7 mouse cellular contexts compared by ENCODE assay signal in the genomic region with DNA sequence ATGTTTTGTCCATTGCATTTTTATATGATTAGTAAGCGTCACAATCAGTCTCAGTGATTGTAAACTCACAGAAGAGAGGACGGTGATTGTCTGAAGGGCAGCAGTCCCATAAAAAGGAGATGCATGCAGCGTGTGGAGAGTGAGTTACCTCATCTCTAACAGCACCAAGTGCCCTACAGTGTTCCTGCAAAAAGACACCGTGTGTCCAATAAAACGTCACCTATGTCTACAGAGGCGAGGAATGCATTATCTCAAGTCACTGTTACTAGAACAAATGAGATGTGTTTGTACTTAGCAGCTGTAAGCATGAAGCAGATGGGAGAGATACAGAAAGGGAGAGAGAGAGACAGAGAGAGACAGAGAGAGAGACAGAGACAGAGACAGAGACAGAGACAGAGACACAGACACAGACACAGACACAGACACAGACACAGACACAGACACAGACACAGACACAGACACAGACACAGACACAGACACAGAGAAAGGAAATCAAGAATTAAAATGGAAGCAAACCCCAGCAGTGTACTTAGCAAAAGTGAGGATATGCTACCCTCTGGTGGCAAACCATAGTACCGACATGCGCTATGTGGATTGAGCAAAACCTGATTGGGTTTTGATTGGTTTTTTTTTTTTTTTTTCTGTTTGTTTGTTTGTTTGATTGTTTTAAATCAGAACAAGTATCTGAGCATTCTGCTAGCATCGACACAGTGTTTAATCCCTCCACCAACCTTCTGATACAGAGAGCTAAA.
DNase-seq lines count a peak whose midpoint lies in the region; ATAC-seq and TF ChIP-seq lines count a peak whose summit lies in the region.

No protein-coding gene starts in this region.

- WGBS in forebrain, postnatal 0 days = 19% methylated on average over 9 of the region's 9 CpGs
- 38% methylated on average over 9 of the region's 9 CpGs for WGBS in limb, embryonic 14.5 days

- no peak overlapping the region for H3K4me3 ChIP-seq in C2C12 (ENCODE audit: insufficient read depth, poor library complexity, severe bottlenecking)
- no peak overlapping the region for H3K4me3 ChIP-seq in E14TG2a.4 (replicated peaks; ENCODE audit: low read length)
- peak overlapping the region; percentile 13; the same call in 1 of the 2 replicates for H3K4me3 ChIP-seq in forebrain, postnatal 0 days (ENCODE audit: low read depth, low read length)
- H3K4me3 ChIP-seq in limb, embryonic 14.5 days (replicated peaks; ENCODE audit: low read length) = no peak overlapping the region

- TF ChIP-seq POLR2A in limb, embryonic 14.5 days (IDR thresholded peaks at IDR 0.05; ENCODE audit: borderline replicate concordance, extremely low read depth, insufficient read depth, insufficient read length) = no peak

- H3K4me1 ChIP-seq in E14TG2a.4 (replicated peaks; ENCODE audit: low read depth, low read length) = peaks cover 7% of the 10 kb centered on the region
- no peaks in the 10 kb centered on the region; the same call in 1 of the 2 replicates for H3K4me1 ChIP-seq in forebrain, postnatal 0 days (ENCODE audit: insufficient read depth)
- H3K4me1 ChIP-seq in limb, embryonic 14.5 days (ENCODE audit: control insufficient read depth, insufficient read depth, low read length) = no peaks in the 10 kb centered on the region

- H3K9me3 ChIP-seq in E14TG2a.4 (ENCODE audit: low read length) = no peaks in the 10 kb centered on the region
- H3K9me3 ChIP-seq in forebrain, postnatal 0 days (ENCODE audit: low read length) = no peaks in the 10 kb centered on the region
- no peaks in the 10 kb centered on the region for H3K9me3 ChIP-seq in limb, embryonic 14.5 days (ENCODE audit: control insufficient read depth, low read length)

- peak; percentile 57; the same call in 1 of the 2 replicates for ATAC-seq in cerebellum, adult (ENCODE audit: insufficient number of reproducible peaks, low FRiP score, low TSS enrichment)
- ATAC-seq in forebrain, postnatal 0 days = peak; percentile 94
- peak; percentile 77; the same call in 1 of the 2 replicates for ATAC-seq in limb, embryonic 14.5 days (ENCODE audit: low FRiP score, low read depth)

- DNase-seq in forebrain, postnatal 0 days = peak; percentile 85
- DNase-seq in kidney, adult 8-10 months = peak; percentile 13 to 23
- DNase-seq in limb, embryonic 14.5 days (ENCODE audit: low spot score) = peak; percentile 69
- peak; percentile 26 for DNase-seq in retina, adult 2 months (ENCODE audit: low read depth, low spot score)

- no peaks in the 10 kb centered on the region for H3K79me3 ChIP-seq in C2C12 (ENCODE audit: low read depth)

- H3K27ac ChIP-seq in forebrain, postnatal 0 days (ENCODE audit: low read depth, low read length) = no peak overlapping the region
- H3K27ac ChIP-seq in limb, embryonic 14.5 days (replicated peaks; ENCODE audit: low read depth, low read length) = no peak overlapping the region

- H3K9ac ChIP-seq in forebrain, postnatal 0 days = 0 out of 2 replicates have a peak overlapping the region, but pooled peaks have one; percentile 19
- H3K9ac ChIP-seq in limb, embryonic 14.5 days (ENCODE audit: low read depth, low read length, severe bottlenecking) = no peak overlapping the region

- H3K27me3 ChIP-seq in C2C12 (ENCODE audit: control insufficient read depth, insufficient read depth, insufficient read length) = no peaks in the 10 kb centered on the region
- no peaks in the 10 kb centered on the region for H3K27me3 ChIP-seq in E14TG2a.4 (ENCODE audit: insufficient read depth, low read length)
- no peaks in the 10 kb centered on the region for H3K27me3 ChIP-seq in forebrain, postnatal 0 days (ENCODE audit: insufficient read depth, low read length)
- no peaks in the 10 kb centered on the region for H3K27me3 ChIP-seq in limb, embryonic 14.5 days (ENCODE audit: control insufficient read depth, insufficient read depth, low read length)

- TF ChIP-seq CTCF in C2C12 (IDR thresholded peaks at IDR 0.05; ENCODE audit: control insufficient read depth, insufficient read depth, insufficient read length) (peak; percentile 31), E14TG2a.4 (conservative IDR thresholded peaks at IDR 0.05; ENCODE audit: low read length) (peak; percentile 61)
- peak; percentile 89 for TF ChIP-seq CTCF in forebrain, postnatal 0 days (IDR thresholded peaks at IDR 0.05; ENCODE audit: low read depth)

- H3K4me2 ChIP-seq in forebrain, postnatal 0 days (ENCODE audit: low read depth) = peak overlapping the region; percentile 35
- no peak overlapping the region for H3K4me2 ChIP-seq in limb, embryonic 14.5 days (replicated peaks; ENCODE audit: low read depth, low read length, severe bottlenecking)

- no peaks in the 10 kb centered on the region for H3K36me3 ChIP-seq in C2C12 (ENCODE audit: control insufficient read depth, insufficient read depth)
- H3K36me3 ChIP-seq in E14TG2a.4 (ENCODE audit: insufficient read depth, low read length) = no peaks in the 10 kb centered on the region
- no peaks in the 10 kb centered on the region for H3K36me3 ChIP-seq in forebrain, postnatal 0 days (ENCODE audit: insufficient read depth)
- no peaks in the 10 kb centered on the region for H3K36me3 ChIP-seq in limb, embryonic 14.5 days (ENCODE audit: control insufficient read depth, insufficient read depth, low read length)

- no peaks in the 10 kb centered on the region for H3K79me2 ChIP-seq in C2C12 (ENCODE audit: control insufficient read depth, insufficient read depth)

- H3ac ChIP-seq in C2C12 (ENCODE audit: control insufficient read depth, insufficient read length, low read depth) = no peak overlapping the region

TF ChIP-seq in C2C12, 6 proteins besides CTCF, POLR2A, EP300 and RAD21:
- TF ChIP-seq CEBPB (IDR thresholded peaks at IDR 0.05; ENCODE audit: low read depth) = no peak
- TF ChIP-seq USF1 (IDR thresholded peaks at IDR 0.05; ENCODE audit: low read depth) = no peak
- TF ChIP-seq MYOG (IDR thresholded peaks at IDR 0.05; ENCODE audit: control insufficient read depth, extremely low read depth, insufficient read length) = no peak
- TF ChIP-seq FOSL1 (IDR thresholded peaks at IDR 0.05; ENCODE audit: insufficient read depth, low read length, poor library complexity, severe bottlenecking) = no peak
- TF ChIP-seq MYOD1 (IDR thresholded peaks at IDR 0.05; ENCODE audit: control insufficient read depth, insufficient read length, low read depth) = no peak
- no peak for TF ChIP-seq MAX (IDR thresholded peaks at IDR 0.05)

Comparison
In these comparisons a context has a peak if more than half of its experiments do, and no peak if none do; other contexts are left out.
1. CTCF ChIP-seq: peak in every context shown above with its lines; median percentile 89 in forebrain, postnatal 0 days; 61 in E14TG2a.4; 31 in C2C12.
2. DNase-seq: peak in every context shown above with its lines; median percentile 85 in forebrain, postnatal 0 days; 69 in limb, embryonic 14.5 days; 26 in retina, adult 2 months; 18 in kidney, adult 8-10 months.